Mouse (Mus musculus): Measurements from ENCODE around the gene Caskin1. TPM values are rescaled to one million over a fixed set of nuclear protein-coding genes. Genes with fewer than 3 reads are reported as not detected.

Caskin1 gene
- polyA plus RNA-seq, 2 experiments = 3.1 to 18.1 TPM

DNA sequence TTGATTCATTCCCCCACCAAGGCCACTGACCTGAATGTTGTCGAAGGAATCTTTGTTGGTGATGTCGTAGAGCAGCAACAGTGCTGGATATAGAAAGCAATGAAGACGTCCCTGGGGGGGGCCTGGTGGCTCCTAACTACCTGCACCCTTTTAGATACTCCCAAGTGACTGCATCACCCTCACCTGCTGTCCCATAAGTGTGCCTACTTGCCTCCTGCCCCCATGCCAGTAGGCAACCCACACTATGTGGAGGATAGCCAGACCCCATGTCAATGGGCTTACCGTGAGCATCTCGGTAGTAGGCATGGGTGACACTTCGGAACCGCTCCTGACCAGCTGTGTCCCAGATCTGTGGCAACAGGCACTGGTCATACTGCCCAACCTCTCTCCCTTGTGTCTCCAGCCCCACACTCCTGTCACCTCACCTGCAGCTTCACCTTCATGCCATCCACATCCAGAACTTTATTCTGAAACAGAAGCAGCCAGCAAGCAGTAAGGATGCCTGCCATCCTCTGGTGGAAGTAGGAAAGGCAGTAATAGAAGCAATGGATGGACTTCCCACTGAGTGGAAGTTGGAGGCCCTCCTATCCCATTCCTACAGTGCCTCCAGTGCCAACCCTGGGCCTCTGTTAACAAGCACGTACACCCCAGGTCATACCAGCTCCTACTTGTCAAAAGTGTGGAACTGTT, 42.1 kb downstream of the Caskin1 start:
- no peak overlapping the region for H3K27ac ChIP-seq (replicated peaks; ENCODE audit: low read depth, low read length)
- no peak for ATAC-seq (ENCODE audit: low FRiP score, low read depth)

DNA sequence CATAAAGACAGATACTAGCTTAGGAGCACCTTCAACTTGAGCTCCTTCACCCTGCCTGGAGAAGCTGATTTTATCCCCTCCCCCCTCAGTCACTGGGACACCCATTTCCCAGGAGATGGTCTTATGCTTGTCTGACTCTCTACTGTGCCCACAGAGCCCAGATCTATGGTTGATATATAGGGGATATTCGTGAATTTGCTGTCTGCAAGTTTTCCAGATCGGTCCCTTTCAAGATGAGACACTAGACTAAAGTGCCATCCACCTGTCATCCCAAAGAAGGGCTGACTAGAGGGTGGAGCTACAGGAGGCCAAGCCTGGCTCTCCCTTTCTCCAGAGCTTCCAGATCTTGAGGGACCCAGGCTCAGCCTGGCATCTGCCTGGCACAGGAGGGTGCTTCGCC, 42.7 kb downstream of the Caskin1 start:
- ATAC-seq (ENCODE audit: low FRiP score, low read depth) (no peak), DNase-seq (ENCODE audit: low spot score) (no peak)
- Histone ChIP-seq H3K9ac (ENCODE audit: low read depth, low read length, severe bottlenecking) (no peak overlapping the region), H3K9me3 (ENCODE audit: control insufficient read depth, low read length) (no peaks in the 10 kb centered on the region), H3K4me1 (ENCODE audit: control insufficient read depth, insufficient read depth, low read length) (peaks cover 36% of the 10 kb centered on the region), H3K27ac (replicated peaks; ENCODE audit: low read depth, low read length) (no peak overlapping the region), H3K4me2 (replicated peaks; ENCODE audit: low read depth, low read length, severe bottlenecking) (no peak overlapping the region), H3K27me3 (ENCODE audit: control insufficient read depth, insufficient read depth, low read length) (no peaks in the 10 kb centered on the region), H3K4me3 (replicated peaks; ENCODE audit: low read length) (no peak overlapping the region), H3K36me3 (ENCODE audit: control insufficient read depth, insufficient read depth, low read length) (peaks cover 19% of the 10 kb centered on the region)
- 58% methylated on average over 3 of the region's 3 CpGs for WGBS
- no peak for TF ChIP-seq POLR2A (IDR thresholded peaks at IDR 0.05; ENCODE audit: borderline replicate concordance, extremely low read depth, insufficient read depth, insufficient read length)

More for the DNA sequence above, 42.1 kb downstream of the Caskin1 start:
- Histone ChIP-seq H3K4me3 (replicated peaks; ENCODE audit: low read length) (no peak overlapping the region; the same call in 1 of the 2 replicates), H3K9ac (ENCODE audit: low read depth, low read length, severe bottlenecking) (peak overlapping the region; percentile 75), H3K4me2 (replicated peaks; ENCODE audit: low read depth, low read length, severe bottlenecking) (peak overlapping the region; percentile 82), H3K9me3 (ENCODE audit: control insufficient read depth, low read length) (no peaks in the 10 kb centered on the region), H3K27me3 (ENCODE audit: control insufficient read depth, insufficient read depth, low read length) (no peaks in the 10 kb centered on the region), H3K36me3 (ENCODE audit: control insufficient read depth, insufficient read depth, low read length) (peaks cover 19% of the 10 kb centered on the region), H3K4me1 (ENCODE audit: control insufficient read depth, insufficient read depth, low read length) (peaks cover 36% of the 10 kb centered on the region)
- 31% methylated on average over 8 of the region's 8 CpGs for WGBS
- DNase-seq (ENCODE audit: low spot score) = no peak
- TF ChIP-seq POLR2A (IDR thresholded peaks at IDR 0.05; ENCODE audit: borderline replicate concordance, extremely low read depth, insufficient read depth, insufficient read length) = no peak

DNA sequence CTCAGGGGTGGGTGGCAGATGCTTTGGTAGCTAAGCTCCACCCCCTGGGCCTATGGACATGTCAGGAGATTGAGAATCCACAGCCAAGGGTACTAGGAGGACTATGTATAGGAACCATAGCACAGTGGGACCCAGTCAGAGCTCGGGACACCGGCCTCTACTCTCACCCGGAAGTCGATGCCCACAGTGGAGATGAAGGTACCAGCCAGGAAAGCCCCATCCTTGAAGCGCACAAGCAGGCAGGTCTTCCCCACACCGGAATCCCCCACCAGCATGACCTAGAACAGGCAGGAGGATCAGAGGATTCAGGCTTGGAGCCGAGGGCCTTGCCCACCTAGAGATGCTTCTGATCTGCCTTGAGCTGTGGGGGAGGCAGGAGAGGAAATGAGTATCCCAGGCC, 43.6 kb downstream of the Caskin1 start:
- Histone ChIP-seq H3K27me3 (ENCODE audit: control insufficient read depth, insufficient read depth, low read length) (no peaks in the 10 kb centered on the region), H3K4me2 (replicated peaks; ENCODE audit: low read depth, low read length, severe bottlenecking) (no peak overlapping the region), H3K9ac (ENCODE audit: low read depth, low read length, severe bottlenecking) (no peak overlapping the region), H3K9me3 (ENCODE audit: control insufficient read depth, low read length) (no peaks in the 10 kb centered on the region), H3K27ac (replicated peaks; ENCODE audit: low read depth, low read length) (no peak overlapping the region), H3K4me1 (ENCODE audit: control insufficient read depth, insufficient read depth, low read length) (peaks cover 30% of the 10 kb centered on the region), H3K36me3 (ENCODE audit: control insufficient read depth, insufficient read depth, low read length) (peaks cover 19% of the 10 kb centered on the region), H3K4me3 (replicated peaks; ENCODE audit: low read length) (no peak overlapping the region)
- ATAC-seq (ENCODE audit: low FRiP score, low read depth) (no peak), DNase-seq (ENCODE audit: low spot score) (no peak)
- WGBS = 71% methylated on average over 7 of the region's 7 CpGs
- no peak for TF ChIP-seq POLR2A (IDR thresholded peaks at IDR 0.05; ENCODE audit: borderline replicate concordance, extremely low read depth, insufficient read depth, insufficient read length)

GRCm38 (mm10) chr17:24533099-24533992, 44.9 kb downstream of the Caskin1 start:
- ATAC-seq (ENCODE audit: low FRiP score, low read depth) (peak; percentile 29), DNase-seq (ENCODE audit: low spot score) (peak; percentile 68)
- WGBS = 7% methylated on average over 41 of the region's 53 CpGs
- H3K27me3 ChIP-seq (ENCODE audit: control insufficient read depth, insufficient read depth, low read length) = no peaks in the 10 kb centered on the region
- no peak overlapping the region for H3K27ac ChIP-seq (replicated peaks; ENCODE audit: low read depth, low read length)
- H3K36me3 ChIP-seq (ENCODE audit: control insufficient read depth, insufficient read depth, low read length) = peaks cover 19% of the 10 kb centered on the region
- TF ChIP-seq POLR2A (IDR thresholded peaks at IDR 0.05; ENCODE audit: borderline replicate concordance, extremely low read depth, insufficient read depth, insufficient read length) = no peak
- peak overlapping the region; percentile 33 for H3K4me3 ChIP-seq (replicated peaks; ENCODE audit: low read length)
- H3K9me3 ChIP-seq (ENCODE audit: control insufficient read depth, low read length) = no peaks in the 10 kb centered on the region
- H3K4me2 ChIP-seq (replicated peaks; ENCODE audit: low read depth, low read length, severe bottlenecking) = peak overlapping the region; percentile 69
- peak overlapping the region; percentile 55 for H3K9ac ChIP-seq (ENCODE audit: low read depth, low read length, severe bottlenecking)
- H3K4me1 ChIP-seq (ENCODE audit: control insufficient read depth, insufficient read depth, low read length) = peaks cover 33% of the 10 kb centered on the region

GRCm38 (mm10) chr17:24534160-24534718, 45.8 kb downstream of the Caskin1 start, which contains the start of gene Rab26:
Gene Rab26 (minus strand): TSS chr17:24534210.
- no peak for TF ChIP-seq POLR2A (IDR thresholded peaks at IDR 0.05; ENCODE audit: borderline replicate concordance, extremely low read depth, insufficient read depth, insufficient read length)
- Histone ChIP-seq H3K4me2 (replicated peaks; ENCODE audit: low read depth, low read length, severe bottlenecking) (peak within 1 kb of the TSS; percentile 69), H3K9me3 (ENCODE audit: control insufficient read depth, low read length) (no peaks in the 10 kb centered on the region), H3K4me3 (replicated peaks; ENCODE audit: low read length) (peak within 1 kb of the TSS; percentile 33), H3K4me1 (ENCODE audit: control insufficient read depth, insufficient read depth, low read length) (peaks cover 33% of the 10 kb centered on the region), H3K36me3 (ENCODE audit: control insufficient read depth, insufficient read depth, low read length) (peaks cover 19% of the 10 kb centered on the region), H3K27me3 (ENCODE audit: control insufficient read depth, insufficient read depth, low read length) (no peaks in the 10 kb centered on the region), H3K27ac (replicated peaks; ENCODE audit: low read depth, low read length) (no peak within 1 kb of the TSS), H3K9ac (ENCODE audit: low read depth, low read length, severe bottlenecking) (peak within 1 kb of the TSS; percentile 55)
- no peak for ATAC-seq (ENCODE audit: low FRiP score, low read depth)
- DNase-seq (ENCODE audit: low spot score) = no peak
- WGBS = 87% methylated on average over 8 of the region's 8 CpGs
